Mouse (Mus musculus) MEL (cell line): ENCODE results near the gene Cend1.

Source experiments
- BHLHE40 ChIP-seq: IDR thresholded peaks from 2 replicates; pipeline ENCODE4 v1.6.1; 2012; ENCODE audit warnings: low read depth, mild to moderate bottlenecking, inconsistent platforms, low read length, improper control_type of control experiment, borderline replicate concordance
- CHD1 ChIP-seq: IDR thresholded peaks from 2 replicates; pipeline ENCODE4 v1.6.1; 2012; ENCODE audit warnings: low read depth, mild to moderate bottlenecking, inconsistent platforms, low read length, improper control_type of control experiment
- CTCF ChIP-seq, 3 experiments: IDR thresholded peaks in 2 of 3; conservative IDR thresholded peaks in 1 of 3; 2 replicates each; pipeline ENCODE4 v1.5.1; 2011 to 2012; ENCODE audit warnings: low read length in 3 of 3, low read depth in 2 of 3, mild to moderate bottlenecking in 2 of 3, improper control_type of control experiment in 1 of 3, inconsistent platforms in 1 of 3, mixed read lengths in 1 of 3, moderate library complexity in 1 of 3; ENCODE audit not compliant: control insufficient read depth in 1 of 3, insufficient read depth in 1 of 3, poor library complexity in 1 of 3, severe bottlenecking in 1 of 3
- ELF1 ChIP-seq: IDR thresholded peaks from 2 replicates; pipeline ENCODE4 v1.6.1; 2014; ENCODE audit warnings: low read depth, mild to moderate bottlenecking, inconsistent platforms, low read length, improper control_type of control experiment, moderate library complexity
- POLR2A ChIP-seq, 2 experiments: IDR thresholded peaks; 2 replicates each; pipeline ENCODE4 v1.6.1; 2011 to 2012; ENCODE audit warnings: low read length in 2 of 2, mild to moderate bottlenecking in 2 of 2, control low read depth in 1 of 2, improper control_type of control experiment in 1 of 2, low read depth in 1 of 2, moderate library complexity in 1 of 2; ENCODE audit not compliant: control insufficient read depth in 1 of 2, insufficient read depth in 1 of 2, poor library complexity in 1 of 2
- TCF12 ChIP-seq: IDR thresholded peaks from 2 replicates; pipeline ENCODE4 v1.6.1; 2014; ENCODE audit warnings: low read depth, mild to moderate bottlenecking, inconsistent platforms, low read length, improper control_type of control experiment, moderate library complexity

DNA sequence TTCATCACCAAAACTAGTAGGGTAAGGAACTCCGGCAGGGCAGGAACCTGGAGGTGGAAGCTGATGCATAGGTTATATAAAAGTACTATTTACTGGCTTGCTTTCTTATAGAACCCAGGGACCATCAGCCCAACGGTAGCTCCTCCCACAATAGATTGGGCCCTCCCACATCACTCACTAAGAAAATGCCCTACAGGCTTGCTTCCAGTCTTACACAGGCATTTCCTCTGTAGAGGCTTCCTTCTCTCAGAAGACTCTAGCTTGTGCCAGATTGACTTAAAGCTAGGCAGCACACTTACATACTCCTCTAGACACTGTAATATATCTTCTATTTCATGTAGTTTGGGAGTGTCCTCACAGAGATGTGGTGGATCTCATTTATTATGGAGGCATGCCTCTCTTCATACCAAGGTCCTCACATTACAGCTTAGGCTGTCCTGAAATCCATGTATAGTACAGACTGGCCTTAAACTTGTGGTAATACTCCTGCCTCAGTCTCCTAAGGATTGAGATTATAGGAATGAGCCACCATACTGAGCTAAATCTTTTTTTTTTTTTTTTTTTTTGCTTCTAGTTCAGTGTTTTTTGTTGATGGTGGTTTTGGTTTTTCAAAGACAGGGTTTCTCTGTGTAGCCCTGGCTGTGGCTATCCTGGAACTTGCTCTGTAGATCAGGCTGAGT, 41.3 kb downstream of the Cend1 start:
- peak; percentile 94 for TF ChIP-seq CHD1
- TF ChIP-seq BHLHE40, result no peak
- no peak for TF ChIP-seq ELF1
- TF ChIP-seq CTCF (IDR thresholded peaks at IDR 0.05 in 2 of 3, conservative IDR thresholded peaks at IDR 0.05 in 1 of 3; ENCODE audit: control insufficient read depth in 1 of 3, insufficient read depth in 1 of 3, low read depth in 2 of 3, low read length in 3 of 3, poor library complexity in 1 of 3, severe bottlenecking in 1 of 3), result no peak
- peak in 1 of 2 experiments; percentile 73; a peak in 2 of 4 replicates for TF ChIP-seq POLR2A (IDR thresholded peaks at IDR 0.05; ENCODE audit: control insufficient read depth in 1 of 2, insufficient read depth in 1 of 2, low read depth in 1 of 2, low read length in 2 of 2, poor library complexity in 1 of 2)
- TF ChIP-seq TCF12, result peak; percentile 58; the same call in 1 of the 2 replicates
